Mouse (Mus musculus): ENCODE measurements around the gene Gng7.
"Not testable (repeated sequence)": the region's sequence is repeated elsewhere in the genome, so short reads cannot be mapped to it uniquely, and the experiment has no call there.

DNA sequence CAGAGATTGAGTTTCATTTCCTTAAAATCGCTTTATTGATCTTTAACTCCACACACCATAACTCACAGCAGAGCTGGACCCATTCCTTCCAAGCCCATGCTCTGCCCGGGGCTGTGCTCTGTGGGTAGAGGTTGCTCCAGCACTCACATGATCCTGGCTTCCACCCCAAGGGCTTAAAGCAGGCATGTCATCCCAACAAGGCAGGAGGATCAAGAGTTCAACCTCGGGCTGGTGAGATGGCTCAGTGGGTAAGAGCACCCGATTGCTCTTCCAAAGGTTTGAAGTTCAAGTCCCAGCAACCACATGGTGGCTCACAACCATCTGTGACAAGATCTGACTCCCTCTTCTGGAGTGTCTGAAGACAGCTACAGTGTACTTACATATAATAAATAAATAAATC lies 24.9 kb downstream of the Gng7 start:
- TF ChIP-seq EP300, CTCF (IDR thresholded peaks at IDR 0.05; ENCODE audit: low read depth): not testable (repeated sequence)
